Mouse (Mus musculus): Measurements from ENCODE around the gene 2310011J03Rik.
"Not testable (repeated sequence)": the region's sequence is repeated elsewhere in the genome, so short reads cannot be mapped to it uniquely, and the experiment has no call there.

2310011J03Rik gene

DNA sequence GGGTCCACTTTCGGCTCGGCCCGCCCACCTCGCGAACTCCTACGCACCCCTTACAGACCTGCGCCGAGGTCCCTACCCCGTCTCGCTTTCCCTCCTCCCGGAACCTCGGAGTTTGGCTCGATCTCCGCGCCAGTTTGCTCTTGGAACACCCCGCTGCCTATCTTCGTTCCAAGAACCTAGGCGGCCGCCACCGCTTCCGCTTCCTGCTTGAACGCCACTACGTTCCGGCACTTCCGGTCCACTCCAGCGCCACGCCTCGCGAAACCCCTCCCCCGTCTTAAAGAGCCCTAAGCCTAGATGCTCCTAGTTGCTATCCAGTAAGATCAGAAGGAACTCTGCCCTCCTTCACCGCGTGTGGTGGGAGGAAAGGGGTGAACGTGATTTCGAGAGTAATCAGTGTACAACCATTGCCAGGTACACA is at the start of gene 2310011J03Rik:
Gene 2310011J03Rik (minus strand): TSS at position 198 of the 421 bp plus-strand sequence.
- DNase-seq (ENCODE audit: low read depth, low spot score), result peak; percentile 89

DNA sequence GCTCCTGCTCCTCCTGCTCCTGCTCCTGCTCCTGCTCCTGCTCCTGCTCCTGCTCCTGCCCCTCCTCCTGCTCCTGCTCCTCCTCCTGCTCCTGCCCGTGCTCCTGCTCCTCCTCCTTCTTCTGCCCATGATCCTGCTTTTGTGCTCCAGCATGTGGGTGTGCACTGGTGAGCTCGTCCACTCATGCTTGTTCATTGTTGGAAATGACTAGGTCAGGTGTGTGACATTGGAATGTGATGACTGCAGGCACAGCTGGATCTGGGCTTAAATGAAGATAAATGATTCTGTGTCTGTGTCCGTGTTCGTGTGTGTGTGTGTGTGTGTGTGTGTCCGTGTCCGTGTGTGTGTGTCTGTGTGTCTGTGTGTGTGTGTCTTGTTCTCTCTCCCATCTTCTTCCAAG is 48.1 kb upstream of the 2310011J03Rik start:
- DNase-seq (ENCODE audit: low read depth, low spot score), result no peak

DNA sequence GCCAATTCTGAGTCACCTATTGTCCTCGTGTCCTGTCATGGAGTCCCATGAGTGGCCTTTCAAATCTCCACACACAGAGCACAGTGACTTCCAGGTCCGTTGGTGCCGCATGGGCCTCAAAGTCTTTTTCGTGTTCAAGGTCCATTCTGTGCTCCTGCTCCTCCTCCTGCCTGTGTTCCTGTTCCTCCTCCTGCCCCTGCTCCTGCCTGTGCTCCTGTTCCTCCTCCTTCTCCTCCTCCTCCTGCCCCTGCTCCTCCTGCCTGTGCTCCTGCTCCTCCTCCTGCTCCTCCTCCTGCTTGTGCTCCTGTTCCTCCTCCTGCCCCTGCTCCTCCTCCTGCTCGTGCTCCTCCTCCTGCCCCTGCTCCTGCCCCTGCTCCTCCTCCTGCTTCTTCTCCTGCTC is 47.6 kb upstream of the 2310011J03Rik start:
- DNase-seq (ENCODE audit: low read depth, low spot score), result no peak

DNA sequence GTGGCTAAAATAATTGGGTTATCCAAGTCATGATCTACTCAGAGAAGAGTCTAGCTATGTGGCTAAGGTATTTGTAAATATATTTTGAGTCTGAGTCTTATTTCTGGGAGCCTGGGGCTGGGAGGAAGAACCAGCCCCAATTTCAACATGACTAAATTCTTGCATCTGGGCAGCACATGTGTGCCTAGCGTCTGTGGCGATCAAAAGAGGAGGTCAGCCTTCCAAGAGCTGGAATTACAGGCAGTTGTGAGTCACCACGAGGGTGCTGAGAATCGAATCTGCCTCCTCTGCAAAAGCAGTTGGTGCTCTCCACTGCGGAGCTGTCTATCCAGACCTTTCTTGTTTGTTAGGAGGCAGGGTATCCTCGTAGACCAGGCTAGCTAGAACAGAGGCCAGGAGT is 45.4 kb upstream of the 2310011J03Rik start:
- no peak for DNase-seq (ENCODE audit: low read depth, low spot score)

DNA sequence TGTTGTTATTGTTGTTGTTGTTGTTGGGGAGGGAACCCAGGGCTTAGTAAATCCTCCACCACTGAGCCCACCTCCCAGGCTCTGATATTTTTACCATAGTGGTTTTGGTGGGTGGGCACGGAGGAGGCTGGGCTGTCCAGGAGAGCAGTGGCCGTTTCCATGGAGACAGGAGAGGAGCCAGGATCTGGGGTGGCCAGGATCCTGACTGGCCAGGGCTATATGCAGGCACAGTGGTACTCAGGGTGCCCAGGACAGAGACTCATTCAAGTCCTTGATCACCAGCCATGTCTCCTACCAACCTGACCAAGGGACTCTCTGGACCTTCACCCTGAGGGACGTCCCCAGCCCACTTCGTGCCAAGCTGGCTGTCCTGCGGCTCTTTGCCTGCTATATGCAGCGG is 43.4 kb upstream of the 2310011J03Rik start:
- no peak for DNase-seq (ENCODE audit: low read depth, low spot score)

DNA sequence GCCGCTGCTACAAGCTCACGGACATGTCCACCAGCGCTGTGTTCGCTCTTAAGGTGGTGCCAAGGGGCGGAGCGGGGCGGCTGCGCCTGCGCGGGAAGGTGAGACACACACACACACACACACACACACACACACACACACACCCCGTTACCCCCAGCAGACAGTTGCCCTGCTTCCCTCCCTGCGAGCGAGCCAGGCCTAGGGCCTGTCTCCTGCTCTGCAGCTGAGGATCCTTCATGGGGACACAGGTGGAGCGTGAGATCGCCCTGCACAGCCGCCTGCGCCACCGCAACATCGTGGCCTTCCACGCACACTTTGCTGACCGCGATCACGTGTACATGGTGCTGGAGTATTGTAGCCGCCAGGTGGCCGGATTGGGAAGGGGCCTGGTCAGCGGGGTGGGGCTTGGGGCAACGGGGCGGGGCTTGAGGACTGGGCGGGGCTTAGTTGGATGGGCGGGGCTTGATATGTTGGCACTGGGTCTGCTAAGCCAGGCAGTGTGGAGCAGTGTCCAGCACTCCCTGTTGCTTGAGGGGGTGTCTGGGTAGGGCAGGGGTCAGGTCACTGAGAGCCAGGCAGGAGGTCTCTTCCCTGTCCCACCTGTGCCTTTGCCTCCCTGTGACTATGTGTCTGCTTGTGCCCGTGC is 37.8 kb upstream of the 2310011J03Rik start:
- no peak for DNase-seq (ENCODE audit: low read depth, low spot score)

DNA sequence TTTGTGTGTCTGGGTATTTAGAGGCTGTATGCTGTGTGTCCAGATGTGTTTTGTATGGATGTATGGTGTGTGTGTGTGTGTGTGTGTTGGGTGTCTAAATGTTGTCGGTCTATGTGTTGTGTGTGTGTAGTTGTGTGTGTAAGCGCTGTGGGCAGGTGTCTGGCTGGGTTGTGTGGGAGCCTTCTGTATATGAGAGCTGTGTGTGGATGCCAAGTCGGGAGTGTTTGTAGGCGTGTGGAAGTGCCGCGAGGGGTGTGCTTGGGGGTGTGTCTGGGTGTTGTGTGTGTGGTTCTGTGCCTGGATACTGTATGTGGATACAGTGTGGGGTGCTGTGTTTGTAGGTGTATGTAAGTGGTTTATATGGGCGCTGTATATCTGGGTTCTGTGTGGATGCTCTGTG is 37.0 kb upstream of the 2310011J03Rik start:
- no peak for DNase-seq (ENCODE audit: low read depth, low spot score)

DNA sequence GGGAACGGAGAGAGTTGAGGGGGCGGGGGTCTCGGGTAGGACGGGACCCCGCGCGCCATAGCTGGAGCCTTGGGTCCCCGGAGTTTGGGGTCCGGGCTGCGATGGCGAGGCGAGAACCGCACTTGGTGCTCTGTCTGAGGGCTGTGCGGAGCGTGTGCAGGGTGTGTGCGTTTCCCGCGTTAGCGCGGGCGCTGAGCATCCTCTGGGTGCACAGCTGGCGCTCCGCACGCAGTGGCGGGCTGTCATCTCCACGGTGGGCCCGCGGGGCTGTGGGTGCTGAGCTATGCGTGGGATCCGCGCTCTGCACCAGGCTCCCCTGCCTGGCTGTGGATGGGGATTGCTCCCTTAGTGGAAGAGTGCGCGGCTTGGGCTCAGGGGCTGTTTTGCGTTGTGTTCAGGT is 36.4 kb upstream of the 2310011J03Rik start:
- DNase-seq (ENCODE audit: low read depth, low spot score), result no peak

DNA sequence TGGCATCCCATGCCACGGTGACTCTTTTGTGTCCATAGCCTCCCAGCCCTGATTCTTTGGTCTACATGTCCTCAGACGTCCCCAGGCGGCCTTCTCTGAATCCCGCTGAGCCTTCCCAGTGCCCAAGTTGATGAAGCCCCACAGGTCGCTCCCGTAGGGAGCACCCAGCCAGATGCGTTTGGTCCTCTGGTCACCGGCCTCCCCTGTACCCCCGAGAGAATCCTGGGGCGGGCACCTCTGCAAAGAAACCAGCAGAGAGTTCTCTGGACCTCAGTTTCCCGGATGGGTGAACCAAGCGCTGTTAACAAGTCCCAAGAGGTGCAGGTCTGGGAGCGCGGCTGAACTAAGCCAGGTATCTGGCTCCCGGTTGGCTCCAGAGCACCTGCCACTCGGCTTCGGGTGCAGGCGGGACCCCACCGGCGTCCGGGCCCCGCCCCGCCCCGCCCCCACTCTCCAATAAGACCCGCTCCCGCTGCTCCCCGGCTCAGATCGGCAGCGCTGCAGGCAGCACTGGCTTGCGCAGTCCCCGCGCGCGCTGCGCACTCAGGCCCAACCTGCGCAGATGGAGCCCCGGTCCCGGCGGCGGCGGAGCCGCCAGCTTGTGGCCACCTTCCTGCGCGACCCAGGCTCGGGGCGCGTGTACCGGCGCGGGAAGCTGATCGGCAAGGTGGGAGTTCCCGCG is 35.8 kb upstream of the 2310011J03Rik start, which contains the start of gene Plk5:
Gene Plk5 (plus strand): TSS at position 459 of the 682 bp plus-strand sequence.
- DNase-seq (ENCODE audit: low read depth, low spot score), result no peak

DNA sequence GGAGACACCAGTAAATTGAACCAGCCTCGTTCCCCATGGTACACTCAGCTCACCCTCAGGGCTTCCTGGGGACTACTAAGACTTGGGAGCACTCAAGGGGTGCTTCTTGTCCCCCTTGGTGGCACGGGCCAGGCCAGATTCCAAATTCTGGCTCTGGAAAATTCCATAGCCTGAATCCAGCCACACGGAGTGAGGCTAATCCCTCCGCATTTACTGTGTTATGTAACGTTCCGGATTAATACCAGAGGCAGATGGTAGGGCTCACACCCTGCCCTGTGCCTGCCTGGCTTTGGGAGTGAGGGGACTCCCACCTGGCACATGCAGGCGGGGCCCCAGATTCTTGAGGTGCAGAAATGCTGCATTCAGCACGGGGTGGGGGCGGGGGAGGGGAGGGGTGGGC is 35.1 kb upstream of the 2310011J03Rik start:
- no peak for DNase-seq (ENCODE audit: low read depth, low spot score)

DNA sequence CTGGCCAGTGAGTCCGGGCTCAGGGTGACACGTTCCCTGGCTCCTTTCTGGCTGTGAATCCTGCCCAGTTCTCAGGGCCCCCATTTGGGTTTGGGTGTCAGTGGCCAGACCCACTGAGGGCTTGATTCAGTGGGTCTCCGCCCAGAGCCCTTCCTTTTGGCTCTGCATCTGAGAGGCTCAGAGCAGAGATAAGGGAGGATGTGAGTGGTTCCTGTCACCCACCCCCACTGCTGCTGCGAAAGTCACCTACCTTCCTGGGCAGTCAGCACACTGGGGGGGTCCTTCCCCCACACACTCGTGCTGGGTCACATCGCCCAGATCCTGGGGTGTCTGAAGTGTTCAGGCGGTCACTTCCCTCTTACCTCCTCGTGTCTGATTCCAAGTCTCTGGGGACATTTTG is 32.4 kb upstream of the 2310011J03Rik start:
- no peak for DNase-seq (ENCODE audit: low read depth, low spot score)

DNA sequence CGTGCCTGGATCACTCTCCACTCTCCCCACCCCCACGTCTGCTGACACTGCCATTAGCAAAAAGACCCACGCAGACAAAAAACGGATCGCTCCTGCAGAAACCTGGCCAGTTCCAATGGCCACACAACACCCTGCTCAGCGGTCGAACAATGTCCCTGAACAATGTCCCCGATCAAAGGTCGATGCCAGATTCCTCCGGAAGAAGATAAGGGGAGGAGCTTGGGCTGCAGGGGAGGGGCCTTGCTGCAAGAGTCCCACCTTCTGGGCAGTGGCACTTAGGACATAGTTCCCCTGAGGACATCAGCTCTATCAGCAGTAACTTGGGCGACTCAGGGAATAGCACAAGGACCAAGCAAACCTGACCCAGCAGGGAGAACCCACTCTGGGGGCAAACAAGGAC is 31.6 kb upstream of the 2310011J03Rik start:
- DNase-seq (ENCODE audit: low read depth, low spot score), result no peak

DNA sequence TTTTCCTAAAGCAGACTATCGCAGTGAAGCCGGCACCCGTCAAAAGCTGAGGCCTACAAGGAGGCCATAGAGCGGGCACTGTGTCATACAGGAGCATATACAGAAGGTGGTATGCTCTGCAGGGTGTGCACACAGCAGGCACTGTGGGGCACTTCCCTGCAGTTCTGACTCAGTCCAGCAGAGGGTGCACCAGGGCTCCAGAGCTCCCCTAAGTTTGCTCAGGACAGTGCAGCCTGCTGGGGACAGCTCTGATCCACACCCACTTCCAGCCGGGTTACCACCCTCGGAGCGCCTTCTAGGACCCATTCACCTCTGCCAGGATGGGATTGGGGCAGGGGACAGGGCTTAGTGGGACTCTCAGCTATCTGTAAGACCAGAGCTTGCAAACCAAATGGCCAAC is 30.0 kb upstream of the 2310011J03Rik start:
- peak; percentile 71 for DNase-seq (ENCODE audit: low read depth, low spot score)

DNA sequence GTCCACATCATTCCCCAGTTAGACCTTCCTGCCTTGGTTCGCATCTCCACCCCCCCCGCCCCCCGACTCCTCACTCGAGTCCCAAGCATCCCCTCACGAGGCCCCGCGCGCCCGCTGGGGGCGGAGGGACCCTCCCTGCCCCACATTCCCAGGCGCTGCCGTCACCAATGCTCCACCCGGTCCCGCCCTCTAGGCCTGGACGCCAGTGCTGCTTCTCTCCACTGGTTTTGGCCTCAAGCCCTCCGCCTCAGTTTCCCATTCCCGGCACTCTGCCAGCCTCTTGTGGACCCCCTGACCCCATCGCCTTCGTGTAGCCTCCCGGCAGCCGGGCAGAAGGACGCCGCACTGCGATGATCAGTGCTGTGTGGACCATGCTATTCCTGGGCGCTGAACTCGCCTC is 28.6 kb upstream of the 2310011J03Rik start:
- DNase-seq (ENCODE audit: low read depth, low spot score), result no peak

DNA sequence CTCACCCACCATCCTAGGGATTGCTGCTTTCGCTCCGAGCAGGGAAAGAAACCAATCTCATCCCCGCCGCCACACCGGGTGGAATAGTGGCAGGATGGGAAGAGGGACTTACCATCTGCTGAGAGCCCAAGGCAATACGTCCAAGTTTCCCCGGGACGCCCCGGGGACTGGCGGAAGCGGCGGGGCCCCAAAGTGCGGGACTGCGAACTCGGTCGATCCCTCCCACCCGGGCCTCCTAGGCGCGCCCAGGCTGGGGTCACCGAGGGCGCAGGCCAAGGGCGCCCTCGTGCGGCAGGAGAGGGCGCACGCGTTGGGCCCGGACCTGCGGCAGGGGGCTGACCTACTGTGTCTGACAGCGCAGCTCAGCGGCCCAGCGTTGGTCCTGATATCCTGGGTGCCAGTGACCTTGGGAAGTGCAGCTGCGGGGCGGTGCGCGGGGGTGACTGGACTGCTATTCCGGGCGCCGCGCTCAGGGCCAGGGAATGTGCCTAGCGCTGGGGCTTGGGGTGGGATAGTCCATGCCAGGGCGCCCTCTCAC is 28.0 kb upstream of the 2310011J03Rik start, which contains the start of gene Adamtsl5:
Gene Adamtsl5 (minus strand): TSS at position 169 of the 538 bp plus-strand sequence.
- peak; percentile 82 for DNase-seq (ENCODE audit: low read depth, low spot score)

DNA sequence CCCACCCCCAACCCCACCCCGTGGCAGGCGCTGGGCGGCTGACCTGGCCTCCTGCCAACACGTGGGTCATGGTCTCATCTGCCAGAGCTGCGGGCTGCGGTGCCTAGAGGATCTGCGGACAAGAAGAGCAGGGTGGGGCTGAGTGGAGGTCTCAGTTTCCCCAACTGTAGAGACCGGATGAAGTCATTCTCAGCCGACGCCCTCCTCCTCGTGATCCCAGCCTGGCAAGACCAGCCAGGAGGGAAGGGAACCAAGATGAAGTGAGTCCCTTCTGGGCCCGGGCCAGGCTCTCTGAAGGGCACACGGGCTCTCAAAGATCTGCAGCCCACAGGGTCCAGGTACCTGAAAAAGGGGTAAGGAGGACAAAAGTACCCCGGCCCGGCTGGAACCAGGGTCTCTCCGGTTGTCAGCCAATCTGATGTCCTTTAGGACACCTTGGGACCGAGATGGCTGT is 27.2 kb upstream of the 2310011J03Rik start:
- DNase-seq (ENCODE audit: low read depth, low spot score), result no peak

DNA sequence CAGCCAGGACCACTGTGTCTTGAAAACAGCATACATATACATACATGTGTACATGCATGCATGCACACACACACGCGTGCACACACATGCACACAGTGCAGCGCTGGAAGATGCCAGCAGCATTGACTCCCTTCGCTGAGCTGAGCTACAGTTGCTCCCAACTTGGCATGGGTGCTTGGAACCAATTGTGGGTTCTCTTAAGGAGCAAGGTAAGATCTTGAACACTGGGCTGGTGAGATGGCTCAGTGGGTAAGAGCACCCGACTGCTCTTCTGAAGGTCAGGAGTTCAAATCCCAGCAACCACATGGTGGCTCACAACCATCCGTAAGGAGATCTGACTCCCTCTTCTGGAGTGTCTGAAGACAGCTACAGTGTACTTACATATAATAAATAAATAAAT is 25.6 kb upstream of the 2310011J03Rik start:
- DNase-seq (ENCODE audit: low read depth, low spot score), result not testable (repeated sequence)

DNA sequence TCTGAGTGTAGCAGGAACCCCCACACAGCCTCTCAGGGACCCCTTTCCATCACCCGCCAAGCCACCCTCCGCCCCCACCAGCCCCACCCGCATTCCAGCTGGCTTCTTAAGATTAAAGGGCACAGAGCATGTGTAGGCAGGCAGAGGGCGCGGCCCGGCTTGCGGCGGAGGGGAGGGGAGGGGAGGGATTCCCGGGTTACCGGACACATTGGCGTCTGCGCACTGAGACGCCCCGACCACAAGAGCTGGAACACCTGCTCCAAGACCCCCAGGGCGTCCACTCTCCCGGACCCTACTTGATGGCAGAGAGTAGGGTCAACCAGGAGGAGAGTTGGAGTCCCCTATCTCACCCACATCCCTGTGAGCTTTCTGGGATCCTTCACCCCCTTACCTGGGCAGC is 24.8 kb upstream of the 2310011J03Rik start:
- no peak for DNase-seq (ENCODE audit: low read depth, low spot score)

DNA sequence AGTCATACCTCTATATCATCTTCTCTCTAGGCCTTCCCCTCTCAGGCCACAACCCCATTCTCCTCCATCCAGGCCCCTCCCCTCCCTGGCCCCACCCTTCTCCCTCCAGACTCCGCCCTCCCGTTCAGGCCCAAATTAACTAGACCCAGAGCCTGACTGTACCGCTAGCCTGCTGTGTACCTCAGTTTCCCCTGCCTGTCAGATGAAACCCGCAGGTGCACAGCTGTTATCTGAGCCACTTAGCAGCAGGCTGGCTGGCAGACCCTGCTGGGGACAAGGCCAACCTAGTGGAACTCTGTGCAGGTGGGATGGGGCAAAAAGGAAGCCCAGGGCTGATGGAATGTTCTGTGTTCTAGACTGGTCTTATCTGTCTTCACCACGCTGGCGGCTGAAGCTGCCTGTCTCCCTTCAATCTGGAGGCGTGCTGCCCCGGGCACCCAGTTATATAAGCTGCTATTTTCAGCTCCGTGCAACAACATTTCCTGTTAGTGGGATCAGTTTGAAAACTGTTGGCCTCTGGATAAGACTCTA is 23.9 kb upstream of the 2310011J03Rik start:
- DNase-seq (ENCODE audit: low read depth, low spot score), result peak; percentile 86

DNA sequence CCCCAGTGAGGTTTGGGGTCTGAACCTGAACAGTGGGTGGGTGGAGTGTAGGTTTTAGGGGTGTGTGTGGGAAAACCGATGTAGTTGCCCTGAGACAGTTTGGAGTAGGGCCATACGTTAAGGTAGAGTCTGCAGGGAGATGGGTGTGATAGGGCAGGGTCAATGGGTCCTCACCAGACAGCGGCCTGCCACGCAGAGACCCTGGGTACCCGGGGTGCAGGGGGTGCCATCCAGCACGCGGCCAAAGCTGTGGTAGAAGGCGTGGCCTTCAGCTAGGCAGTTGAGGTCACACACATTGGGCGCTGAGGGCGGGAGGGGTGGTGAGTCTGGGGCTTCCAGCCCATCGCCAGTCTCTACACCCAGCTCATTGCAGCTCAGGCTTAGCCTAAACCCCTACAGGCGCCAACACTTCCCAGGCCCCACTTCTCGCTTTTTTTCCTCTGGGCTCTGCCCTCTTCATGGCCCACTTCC is 23.1 kb upstream of the 2310011J03Rik start:
- DNase-seq (ENCODE audit: low read depth, low spot score), result no peak

DNA sequence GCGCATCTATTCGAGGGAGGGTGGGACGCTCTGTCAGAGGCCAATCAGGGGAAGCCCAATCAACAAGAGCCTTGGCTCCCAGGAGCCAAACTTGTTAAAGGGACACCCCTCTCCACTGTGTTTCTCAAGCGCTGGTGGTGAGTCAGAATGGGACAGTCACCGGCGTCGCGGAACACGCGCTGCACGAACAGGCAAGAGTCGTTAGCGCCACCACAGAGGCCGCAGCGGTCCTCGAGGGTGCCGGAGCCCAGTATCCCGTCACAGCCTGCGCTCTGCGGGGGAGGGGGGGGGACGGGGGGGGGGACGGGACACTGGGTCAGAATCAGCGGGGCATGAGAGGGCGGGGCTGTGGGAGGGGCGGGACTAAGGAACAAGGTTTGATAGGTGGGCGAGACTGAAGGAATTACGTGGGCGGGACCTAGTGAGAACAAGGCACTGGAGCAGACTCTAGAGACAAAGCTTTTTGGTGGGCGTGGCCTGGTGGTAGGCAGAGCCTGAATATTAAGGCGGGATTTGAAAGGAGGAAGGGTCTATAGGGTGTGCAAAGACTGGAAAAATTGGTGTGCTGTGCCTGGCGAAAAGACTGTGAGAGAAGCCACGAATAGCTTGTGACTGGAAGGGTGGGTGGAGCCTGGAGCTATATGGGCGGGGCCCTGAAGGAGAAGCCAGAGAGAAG is 22.6 kb upstream of the 2310011J03Rik start:
- DNase-seq (ENCODE audit: low read depth, low spot score), result peak; percentile 62

DNA sequence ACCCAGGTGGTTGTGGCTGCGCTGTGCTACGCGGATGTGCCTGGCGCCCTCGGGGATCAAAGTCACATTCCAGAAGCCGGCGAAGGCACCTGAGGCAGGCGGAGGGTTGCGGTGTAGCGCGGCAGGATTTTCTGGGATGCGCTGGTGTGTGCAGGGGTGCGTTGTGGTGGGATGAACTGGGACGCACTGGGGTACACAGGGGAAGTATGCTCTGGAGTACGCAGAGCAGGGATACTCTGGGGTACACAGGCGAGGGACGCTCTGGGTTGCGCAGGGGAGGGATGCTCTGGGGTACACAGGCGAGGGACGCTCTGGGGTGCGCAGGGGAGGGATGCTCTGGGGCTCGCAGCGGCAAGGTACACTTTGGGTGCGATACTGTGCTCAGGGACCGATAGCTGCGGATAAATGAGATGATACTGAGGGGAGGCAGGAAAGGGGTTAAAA is 22.0 kb upstream of the 2310011J03Rik start:
- no peak for DNase-seq (ENCODE audit: low read depth, low spot score)

Data from skeletal muscle tissue, adult 2 months (tissue).